Mouse (Mus musculus): Measurements from ENCODE around the gene Slfn8.
"Not testable (repeated sequence)": the region's sequence is repeated elsewhere in the genome, so short reads cannot be mapped to it uniquely, and the experiment has no call there.

The Slfn8 gene

DNA sequence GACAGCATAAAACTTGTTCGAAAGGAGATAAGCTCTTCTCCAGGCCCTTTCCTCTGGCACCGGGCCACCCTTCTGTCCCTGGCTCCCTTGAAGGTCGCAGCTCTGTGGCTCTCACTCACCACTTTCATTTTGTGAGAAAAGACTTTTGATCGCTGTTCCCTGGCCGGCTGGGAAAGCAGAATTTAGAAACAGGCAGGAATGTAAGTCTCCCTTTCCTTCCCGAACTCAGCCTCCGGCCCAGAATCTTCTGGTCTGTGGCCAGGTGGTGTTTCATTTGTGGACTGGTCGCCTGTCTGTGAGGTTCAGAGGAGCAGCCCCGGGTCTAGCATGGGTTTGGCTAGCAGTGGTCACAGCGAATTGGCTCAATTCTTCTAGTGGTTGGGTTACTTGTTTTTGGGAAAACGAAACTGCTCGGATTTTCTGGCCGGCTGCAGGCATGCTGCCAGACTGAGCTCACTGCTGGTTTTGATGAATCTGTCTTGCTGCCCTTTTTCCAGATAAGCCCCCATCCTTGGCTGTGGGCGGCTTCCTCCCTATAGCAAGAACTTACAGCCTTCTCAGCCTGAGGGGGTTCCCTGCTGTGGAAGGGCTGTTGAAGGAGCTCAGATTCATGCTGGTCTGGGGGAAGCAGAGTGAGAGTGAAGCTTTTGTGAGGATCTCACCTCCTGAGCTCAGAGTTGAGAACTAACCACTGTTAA, 29.0 kb downstream of the Slfn8 start, which contains the start of gene Slfn9:
TSS of gene Slfn9 (minus strand) at position 362 of the 698 bp plus-strand sequence.
- DNase-seq = peak; percentile 65 to 70

DNA sequence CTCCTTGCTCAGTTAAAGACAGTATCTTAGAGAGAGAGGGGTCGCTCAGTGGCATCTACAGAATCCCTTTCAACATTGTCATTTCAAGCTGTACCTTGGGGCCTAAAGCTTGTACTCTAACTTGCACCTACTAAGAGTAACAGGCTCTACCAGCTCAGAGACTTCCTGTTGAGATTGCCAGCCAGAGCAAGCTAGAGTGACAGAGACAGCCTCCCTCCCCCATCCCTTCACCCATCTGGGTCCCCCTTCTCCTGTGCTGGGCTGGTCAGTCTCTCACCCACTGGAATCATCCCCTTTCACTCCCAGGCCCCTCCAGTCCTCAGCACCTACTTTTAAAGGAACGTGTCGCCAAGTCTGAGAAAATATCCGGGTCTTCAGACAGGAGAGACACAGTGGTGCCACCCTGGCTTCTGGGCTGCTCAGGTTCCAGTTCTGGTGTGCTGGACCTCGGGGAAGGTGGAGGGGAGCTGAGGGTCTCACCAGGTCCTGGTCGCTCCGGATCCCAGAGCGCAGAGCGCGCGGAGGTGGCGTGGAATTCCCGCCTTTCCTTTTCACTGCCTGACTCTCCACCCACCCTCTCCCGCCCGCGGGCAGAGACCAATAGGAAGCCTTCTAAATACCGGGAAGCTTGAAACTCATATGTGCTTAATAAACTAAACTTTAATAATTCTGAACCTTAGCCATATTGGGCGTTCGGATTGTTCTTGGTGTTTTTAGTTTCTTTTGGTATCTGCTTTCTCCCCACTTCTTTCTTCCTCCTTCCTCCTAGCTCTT, 29.8 kb downstream of the Slfn8 start:
- peak; percentile 52 to 71 for DNase-seq

DNA sequence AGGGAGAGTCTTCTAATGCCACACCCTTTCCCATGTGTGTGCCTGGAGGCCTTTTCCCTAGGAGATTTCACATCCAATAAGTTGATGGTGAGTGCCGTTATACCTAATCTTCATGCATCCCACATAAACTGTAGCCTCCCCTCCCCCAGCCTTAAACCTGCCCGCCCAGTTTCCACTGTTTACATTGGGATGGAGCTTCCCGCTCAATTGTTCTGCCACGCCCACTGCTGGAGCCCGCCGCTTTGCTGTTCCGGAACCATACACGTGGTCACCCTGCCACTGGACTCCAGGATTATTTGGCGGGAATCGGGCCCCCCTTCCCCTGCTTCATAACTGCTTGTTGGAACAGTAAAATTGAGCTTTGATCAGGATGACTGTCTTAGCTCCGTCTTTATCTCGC, 31.3 kb downstream of the Slfn8 start:
- DNase-seq = peak; percentile 29 to 38

DNA sequence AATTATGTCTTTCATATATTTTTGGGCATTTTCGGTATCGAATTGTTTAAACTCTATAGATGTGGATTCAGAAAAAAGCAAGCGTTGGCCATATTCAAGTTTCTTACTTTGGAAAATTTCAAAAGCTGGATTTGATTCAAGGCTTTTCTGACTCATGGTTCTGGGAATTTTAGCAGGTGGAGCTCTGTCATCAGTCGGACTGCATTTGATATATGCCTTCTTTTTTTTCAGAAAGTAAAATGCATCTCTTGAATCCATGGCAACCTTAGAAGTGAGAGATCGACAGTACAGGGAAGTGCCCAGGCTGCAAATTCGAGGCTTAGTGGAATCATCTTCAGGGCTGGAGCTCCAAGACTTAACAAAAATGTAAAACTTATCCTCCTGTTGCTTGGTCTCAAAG, 33.0 kb downstream of the Slfn8 start:
- no peak for DNase-seq

DNA sequence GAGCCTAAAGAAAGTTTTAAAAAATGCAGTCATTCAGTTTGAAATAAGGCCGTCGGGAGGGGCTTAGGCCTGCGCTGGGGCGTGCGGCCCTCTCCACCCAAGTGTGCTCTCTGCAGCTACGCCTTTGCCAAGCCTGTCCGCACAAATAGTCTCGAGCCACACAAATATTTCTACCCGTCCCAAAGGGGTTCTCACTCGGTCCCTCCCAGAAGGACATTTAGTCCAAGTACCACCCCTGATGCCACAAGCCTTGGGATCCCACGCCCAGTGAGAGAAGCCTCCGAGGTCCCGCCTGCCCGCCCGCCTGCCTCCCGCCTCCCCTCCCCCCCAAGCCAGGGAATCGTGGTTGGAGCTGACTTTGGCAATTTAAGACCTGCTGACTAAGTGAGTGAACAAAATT, 37.4 kb downstream of the Slfn8 start:
- DNase-seq = no peak

DNA sequence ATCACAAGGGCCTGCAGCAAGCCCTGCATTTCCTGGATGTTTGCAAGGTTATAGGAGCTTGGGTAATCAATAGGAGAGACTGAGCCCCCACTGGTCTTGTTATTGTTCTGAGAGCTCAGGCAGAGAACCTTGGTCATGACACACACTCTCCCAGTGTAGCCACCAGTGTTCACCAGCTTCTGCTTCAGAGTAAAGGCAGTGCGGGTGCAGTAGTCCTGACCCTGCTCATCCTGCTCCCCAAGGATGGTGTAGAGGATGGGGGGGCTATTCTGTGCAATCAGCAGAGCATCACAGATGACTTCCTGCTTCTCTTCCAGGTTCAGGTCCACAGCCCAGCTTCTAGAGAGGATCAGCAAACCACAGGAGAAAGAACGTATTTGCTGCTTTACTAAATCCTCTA, 38.2 kb downstream of the Slfn8 start:
- not testable (repeated sequence) for DNase-seq

DNA sequence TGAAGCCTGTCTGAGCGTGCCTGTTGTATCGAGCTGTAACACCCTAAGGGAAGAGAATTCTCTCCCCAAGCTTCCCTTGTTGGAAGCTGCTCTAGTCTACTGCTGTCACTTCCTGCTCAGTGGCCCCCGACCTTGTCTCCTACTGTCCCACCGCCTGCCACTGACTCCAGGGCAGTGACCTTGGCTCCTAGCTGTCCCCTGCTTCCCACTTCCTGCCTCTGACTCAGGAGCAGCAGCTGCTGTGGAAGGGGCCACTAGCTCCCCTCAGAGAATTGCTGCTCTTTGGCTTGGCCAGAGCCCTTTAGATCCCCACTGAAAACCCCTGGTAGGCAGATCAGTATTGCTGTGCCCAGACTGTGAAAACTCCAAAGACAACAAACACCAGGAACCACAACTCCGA, 46.7 kb downstream of the Slfn8 start:
- peak; percentile 37 to 56 for DNase-seq

DNA sequence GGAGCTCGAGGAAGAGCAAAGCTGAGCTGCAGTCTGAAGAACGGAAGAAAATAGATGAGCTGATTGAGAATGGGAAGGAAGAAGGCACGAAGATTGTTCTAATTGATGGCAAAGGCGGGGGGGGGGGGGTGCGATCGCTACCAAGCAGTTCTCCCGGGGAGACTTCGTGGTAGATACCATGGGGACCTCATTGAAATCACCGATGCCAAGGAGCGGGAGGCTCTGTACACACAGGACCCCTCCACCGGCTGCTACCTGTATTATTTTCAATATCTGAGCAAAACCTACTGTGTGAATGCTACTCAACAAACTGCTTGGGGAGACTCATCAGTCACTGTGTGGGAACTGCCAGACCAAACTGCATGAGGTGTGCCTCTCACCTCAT, 49.0 kb downstream of the Slfn8 start:
- DNase-seq = no peak

DNA sequence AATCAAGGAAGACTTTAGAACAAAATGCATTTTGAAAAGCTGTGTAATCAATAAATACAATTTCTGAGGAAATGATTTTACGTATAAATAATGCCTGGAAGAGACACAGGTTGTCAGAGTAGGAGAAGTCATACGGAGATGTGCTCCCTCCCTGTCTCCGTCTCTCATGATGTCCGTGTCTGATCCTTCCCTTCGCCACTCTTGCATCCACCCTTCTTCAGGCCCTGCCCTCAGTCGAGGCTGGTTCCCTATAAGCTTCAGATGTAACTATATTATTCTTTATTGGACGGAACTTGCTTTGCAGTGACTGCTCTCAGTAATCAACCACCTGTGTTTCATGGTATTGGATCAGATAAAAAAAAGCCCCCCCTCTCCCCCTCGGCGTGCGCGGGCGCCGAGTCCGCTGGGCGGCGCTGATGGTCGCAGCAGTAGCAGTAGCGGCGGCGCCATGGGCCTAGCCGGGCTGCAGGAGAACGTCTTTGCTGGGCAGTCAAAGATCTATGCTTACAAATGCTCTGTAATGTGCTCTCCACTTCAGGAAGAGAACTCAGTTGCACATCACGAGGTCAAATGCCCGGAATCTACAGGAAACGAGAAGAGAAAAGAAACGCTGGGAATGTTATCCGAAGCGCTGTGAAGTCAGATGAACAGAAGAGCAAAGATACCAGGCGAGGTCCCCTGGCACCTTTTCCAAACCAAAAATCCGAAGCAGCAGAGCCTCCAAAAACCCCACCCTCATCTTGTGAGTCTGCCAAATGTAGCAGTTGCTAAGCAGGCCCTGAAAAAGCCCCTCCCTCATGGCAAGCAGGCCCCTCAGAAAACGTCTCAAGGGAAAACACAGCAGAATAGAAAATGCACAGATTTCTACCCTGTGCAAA, 49.7 kb downstream of the Slfn8 start:
- peak; percentile 67 to 74 for DNase-seq

DNA sequence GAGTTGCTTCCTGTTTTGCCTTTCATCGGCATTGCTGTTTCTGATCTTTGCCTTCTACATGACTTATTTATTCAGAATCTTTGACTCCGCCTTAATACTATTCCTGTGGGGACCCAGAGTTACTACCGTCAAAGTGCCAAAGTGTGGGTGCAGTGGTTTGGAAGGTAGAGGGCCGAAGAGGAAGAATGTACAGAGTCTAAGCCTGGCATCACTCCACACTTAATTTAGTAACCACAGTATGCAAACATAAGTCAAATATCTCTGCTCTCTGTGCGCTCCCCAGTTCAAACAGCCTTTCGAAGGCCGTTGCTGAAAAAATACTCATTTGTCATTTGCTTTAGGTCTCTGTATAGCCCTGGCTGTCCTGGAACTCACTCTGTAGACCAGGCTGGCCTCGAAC, 58.4 kb downstream of the Slfn8 start:
- DNase-seq = no peak

DNA sequence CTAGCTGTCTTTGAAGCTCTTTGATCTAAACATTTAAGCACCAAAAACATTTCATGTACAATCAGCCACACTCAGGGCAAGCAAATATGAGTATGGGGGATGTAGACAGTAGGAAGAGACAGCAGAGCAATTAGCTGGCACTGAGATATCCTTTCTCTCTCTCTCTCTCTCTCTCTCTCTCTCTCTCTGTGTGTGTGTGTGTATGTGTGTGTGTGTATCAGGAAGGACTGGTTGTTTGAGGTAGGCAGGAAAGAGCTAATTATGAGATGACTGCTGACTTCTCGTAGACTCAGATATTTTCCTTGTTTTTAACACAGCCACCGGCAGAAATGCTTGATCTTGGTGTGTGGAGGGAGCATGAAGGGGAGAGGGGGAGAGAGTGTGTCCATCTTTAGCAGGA, 58.9 kb downstream of the Slfn8 start:
- DNase-seq = no peak

DNA sequence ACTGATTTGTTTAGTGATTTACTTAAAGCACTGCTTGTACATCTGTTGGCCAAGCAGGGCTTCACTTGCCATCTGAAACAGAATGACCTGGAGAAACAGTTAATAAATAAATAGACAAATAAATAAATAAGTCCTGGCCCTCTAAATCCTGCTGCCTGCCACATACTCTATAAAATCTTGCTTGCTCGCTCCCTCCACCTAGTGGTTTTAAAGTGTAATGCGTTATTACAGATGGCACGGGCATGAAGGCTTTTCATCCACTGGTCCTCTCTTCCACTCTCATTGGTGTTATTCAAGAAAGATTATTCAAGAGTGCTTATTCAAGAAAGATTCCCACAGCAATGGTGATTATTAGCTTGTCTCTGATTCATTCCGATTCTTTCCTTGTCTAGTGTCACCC, 61.0 kb downstream of the Slfn8 start:
- peak; percentile 26 to 49 for DNase-seq

DNA sequence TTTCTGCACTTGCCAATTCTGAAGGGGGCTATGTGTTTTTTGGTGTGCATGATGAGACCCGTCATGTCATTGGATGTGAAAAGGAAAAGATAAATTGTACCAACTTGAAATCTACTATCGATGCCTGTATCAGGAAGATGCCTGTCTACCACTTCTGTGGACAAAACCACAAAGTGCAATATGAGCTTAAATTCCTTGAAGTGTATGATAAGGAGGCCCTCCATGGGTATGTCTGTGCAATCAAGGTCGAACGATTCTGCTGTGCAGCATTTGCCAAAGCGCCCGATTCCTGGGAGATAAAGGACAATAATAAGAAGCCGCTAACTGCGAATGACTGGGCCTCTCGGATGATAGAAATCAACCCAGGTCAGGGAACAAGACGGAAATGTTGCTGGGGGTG, 63.7 kb downstream of the Slfn8 start:
- no peak for DNase-seq

DNA sequence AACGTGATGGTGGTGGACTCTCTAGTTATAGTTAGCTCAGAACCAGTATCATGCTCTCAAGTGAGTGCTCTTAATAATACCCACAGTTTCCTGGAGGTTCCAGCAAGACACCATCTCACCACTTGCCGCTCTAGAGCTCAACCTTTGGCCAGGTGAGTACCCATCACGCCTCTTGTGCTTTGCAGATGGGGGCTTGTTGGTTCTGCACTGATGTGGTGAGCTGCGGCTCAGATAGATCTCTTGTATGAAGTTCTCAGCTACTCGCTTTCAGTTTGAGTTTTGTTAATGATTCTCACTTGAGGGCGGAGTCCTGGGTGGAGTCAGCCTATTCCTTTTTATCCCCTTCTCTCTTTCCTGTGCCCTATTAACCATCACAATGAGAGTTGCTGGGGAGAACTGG, 66.0 kb downstream of the Slfn8 start:
- DNase-seq = no peak

DNA sequence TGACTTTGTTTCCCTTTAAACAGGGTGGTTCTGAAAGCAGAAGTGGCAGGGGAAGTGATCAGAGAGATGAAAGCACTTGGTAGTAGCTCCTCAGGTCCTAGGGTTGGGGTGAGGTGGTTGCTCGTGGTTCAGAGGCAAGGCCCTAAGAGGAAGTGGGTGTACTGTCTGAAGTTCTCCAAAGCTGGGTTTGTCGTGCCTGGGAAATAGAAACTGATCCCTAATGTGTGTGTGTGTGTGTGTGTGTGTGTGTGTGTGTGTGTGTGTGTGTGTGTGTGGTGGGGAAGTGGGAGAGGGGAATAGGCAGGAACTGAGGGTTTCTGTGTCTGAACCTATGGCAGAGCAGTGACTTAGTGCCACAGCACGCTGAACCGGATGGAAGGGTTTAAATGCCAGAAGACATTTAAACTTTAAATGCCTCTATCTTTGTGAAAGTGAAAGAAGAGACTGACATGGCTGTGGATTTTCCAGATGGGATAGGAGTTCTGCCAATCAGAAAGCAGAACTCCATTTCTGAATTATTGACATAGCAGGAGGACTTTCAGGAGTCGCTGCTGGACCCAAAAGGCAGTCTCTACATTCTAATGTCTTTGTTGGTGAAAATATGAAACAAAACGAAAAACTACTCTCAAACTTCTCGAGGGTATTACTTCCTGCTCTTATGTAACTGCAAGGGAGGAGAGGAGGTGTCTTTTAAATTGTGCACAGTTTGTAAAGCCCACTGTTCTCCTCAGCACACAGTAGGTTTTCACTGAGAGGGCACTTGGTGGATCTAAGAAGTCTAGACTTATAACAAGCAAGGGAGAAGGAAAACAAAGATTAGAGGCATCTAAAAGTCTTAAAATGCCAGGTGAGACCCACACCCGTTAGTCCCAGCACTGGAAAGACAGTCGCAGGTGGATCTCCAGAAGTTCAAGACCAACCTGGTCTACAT, 67.7 kb downstream of the Slfn8 start:
- peak in 1 of 2 experiments; percentile 8 for DNase-seq

Measured in kidney, postnatal 4 days (tissue).